In the genomic region with DNA sequence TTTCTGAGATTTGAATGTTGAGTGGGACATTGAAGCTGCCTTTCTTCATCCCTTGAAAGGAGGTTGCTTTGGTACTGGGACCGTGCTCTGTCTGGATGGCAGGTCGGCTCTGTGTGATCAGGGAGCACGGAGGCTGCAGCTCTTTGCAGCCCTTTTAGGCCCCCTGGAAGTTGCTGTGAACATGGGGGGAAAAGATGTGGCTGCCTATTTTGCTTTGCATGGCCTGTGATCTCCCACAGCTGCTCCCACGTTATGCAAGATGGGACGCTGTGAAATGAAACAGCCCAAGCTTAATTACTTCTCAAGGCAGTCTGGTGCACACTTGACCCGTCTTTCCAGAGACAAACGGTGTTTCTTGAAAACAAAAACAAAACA, we compare ENCODE assay signal across 8 mouse cellular contexts. TPM values are rescaled to one million over a fixed set of nuclear protein-coding genes. Genes with fewer than 3 reads are reported as not detected.
A peak's percentile ranks its signal among the peaks of the same experiment; 100 is the strongest.
DNase-seq lines count a peak whose midpoint lies in the region; ATAC-seq and TF ChIP-seq lines count a peak whose summit lies in the region.

No protein-coding gene starts in this region.

- DNase-seq in urinary bladder, postnatal 36 days (ENCODE audit: low spot score in 2 of 2) = peak; percentile 8 to 10
- DNase-seq in urinary bladder, postnatal 4 days (ENCODE audit: low spot score in 2 of 2) = no peak
- no peak for DNase-seq in spleen, postnatal 10 days (ENCODE audit: low spot score in 2 of 2)
- DNase-seq in layer of hippocampus, postnatal 25 days (ENCODE audit: extremely low spot score in 1 of 2, low spot score in 1 of 2) = no peak
- DNase-seq in gastrocnemius, postnatal 25 days = no peak

- no peaks in the 10 kb centered on the region for H3K9me3 ChIP-seq in heart, embryonic 15.5 days (replicated peaks)
- H3K9me3 ChIP-seq in limb, embryonic 12.5 days = no peaks in the 10 kb centered on the region

- 0 out of 2 replicates have a peak, but pooled peaks cover 3% of the 10 kb centered on the region for H3K27me3 ChIP-seq in heart, embryonic 15.5 days
- no peaks in the 10 kb centered on the region for H3K27me3 ChIP-seq in limb, embryonic 12.5 days

- TF ChIP-seq CTCF in olfactory bulb, adult 2 months (IDR thresholded peaks at IDR 0.05; ENCODE audit: insufficient read depth, low read depth, low read length) = no peak

- H3K9ac ChIP-seq in heart, embryonic 15.5 days = no peak overlapping the region
- peak overlapping the region; percentile 96 for H3K9ac ChIP-seq in limb, embryonic 12.5 days (replicated peaks)

- H3K4me3 ChIP-seq in heart, embryonic 15.5 days = peak overlapping the region; percentile 89
- H3K4me3 ChIP-seq in limb, embryonic 12.5 days (replicated peaks) = peak overlapping the region; percentile 96
- H3K4me3 ChIP-seq in olfactory bulb, adult 2 months (ENCODE audit: insufficient read depth, low read depth, low read length) = peak overlapping the region; percentile 83

- peak overlapping the region; percentile 99 for H3K4me2 ChIP-seq in heart, embryonic 15.5 days
- H3K4me2 ChIP-seq in limb, embryonic 12.5 days = peak overlapping the region; percentile 83

- TF ChIP-seq POLR2A in olfactory bulb, adult 2 months (IDR thresholded peaks at IDR 0.05; ENCODE audit: insufficient read depth, low read depth, low read length) = no peak

- no peak overlapping the region for H3K27ac ChIP-seq in heart, embryonic 15.5 days
- H3K27ac ChIP-seq in limb, embryonic 12.5 days = peak overlapping the region; percentile 92
- no peak overlapping the region for H3K27ac ChIP-seq in olfactory bulb, adult 2 months (ENCODE audit: insufficient read depth, low read depth, low read length)

- ATAC-seq in heart, embryonic 15.5 days (replicated peaks; ENCODE audit: insufficient number of reproducible peaks, insufficient read depth, low FRiP score, low read depth) = no peak
- ATAC-seq in limb, embryonic 12.5 days (ENCODE audit: insufficient number of reproducible peaks, insufficient read depth, low FRiP score, low TSS enrichment, low read depth) = no peak

- H3K36me3 ChIP-seq in heart, embryonic 15.5 days = no peaks in the 10 kb centered on the region
- H3K36me3 ChIP-seq in limb, embryonic 12.5 days = no peaks in the 10 kb centered on the region

- H3K4me1 ChIP-seq in heart, embryonic 15.5 days (replicated peaks) = peaks cover 10% of the 10 kb centered on the region
- peaks cover 36% of the 10 kb centered on the region for H3K4me1 ChIP-seq in limb, embryonic 12.5 days (replicated peaks)
- H3K4me1 ChIP-seq in olfactory bulb, adult 2 months (ENCODE audit: control insufficient read depth, insufficient read depth, low read length) = peaks cover 22% of the 10 kb centered on the region

- 36% methylated on average over 7 of the region's 7 CpGs for WGBS in heart, embryonic 15.5 days
- WGBS in limb, embryonic 12.5 days = 3% methylated on average over 7 of the region's 7 CpGs
- WGBS in olfactory bulb, adult 2 months = 25% methylated on average over 7 of the region's 7 CpGs

RNA-seq across cellular contexts. Expression of gene Fmnl2, which starts 1.8 kb away (rescaled TPM):
- polyA plus RNA-seq in heart, embryonic 15.5 days (2015; fragmentation: Nextera tagmentation; extraction: Ambion mirVana) = 1.0 and 1.6 TPM in 2 replicates
- polyA plus RNA-seq in limb, embryonic 12.5 days (2016; fragmentation: Nextera tagmentation; extraction: Ambion mirVana) = 14.4 and 14.7 TPM in 2 replicates
- polyA plus RNA-seq in olfactory bulb, adult 2 months (2012; ENCODE audit: insufficient read depth, insufficient read length, low replicate concordance, missing spikeins) = not detected in 2 replicates
- total RNA-seq in layer of hippocampus, postnatal 25 days (2021) = 10 to 100 TPM; 45.2 to 45.7 TPM
- total RNA-seq in gastrocnemius, postnatal 25 days (2021) = 1 to 10 TPM; 6.2 to 6.8 TPM

Comparison
In these comparisons a context has a peak if more than half of its experiments do, and no peak if none do; other contexts are left out.
1. DNase-seq: peak in urinary bladder, postnatal 36 days (2 of 2); none in urinary bladder, postnatal 4 days (0 of 2), spleen, postnatal 10 days (0 of 2), layer of hippocampus, postnatal 25 days (0 of 2) and gastrocnemius, postnatal 25 days (single experiment).
2. Peak in every context shown above with its lines, with median percentiles within 50 percentile points of each other: H3K4me3 ChIP-seq.